Comparison of ENCODE assay signal across 21 mouse cellular contexts in the genomic region with DNA sequence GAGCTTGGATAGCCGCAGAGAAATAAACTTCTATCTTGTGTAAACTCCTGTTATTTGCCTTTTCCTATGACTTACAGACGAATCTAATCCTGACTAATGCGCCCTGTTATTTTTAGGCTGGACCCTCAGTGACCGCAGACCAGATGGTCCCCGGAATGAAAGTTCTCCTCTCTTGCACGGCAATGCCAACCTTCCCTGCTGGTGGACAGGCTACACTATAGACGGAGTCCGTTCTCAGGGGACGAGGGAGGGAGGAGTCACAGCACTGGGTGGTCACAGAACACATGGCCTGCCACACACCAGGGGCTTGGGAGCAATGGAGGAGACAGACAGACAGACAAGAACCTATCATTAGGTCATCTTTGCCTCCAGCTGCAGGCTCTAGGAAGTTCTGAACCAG. TPM values are rescaled to one million over a fixed set of nuclear protein-coding genes. Genes with fewer than 3 reads are reported as not detected.
DNase-seq lines count a peak whose midpoint lies in the region; ATAC-seq and TF ChIP-seq lines count a peak whose summit lies in the region.
"Had no signal": no experiment of that assay in that cellular context is flagged by ENCODE, and none has a peak within 500 bp of the region (broad histone marks: within the 10 kb centered on the region; RNA-seq: fewer than 3 reads in every experiment).

No protein-coding gene starts in this region.

- H3K9me3 ChIP-seq in heart, embryonic 13.5 days: 0 out of 2 replicates have a peak, but pooled peaks cover 9% of the 10 kb centered on the region
- no peaks in the 10 kb centered on the region for H3K9me3 ChIP-seq in lung, postnatal 0 days (ENCODE audit: low read length)
- no peaks in the 10 kb centered on the region for H3K9me3 ChIP-seq in embryonic facial prominence, embryonic 15.5 days (replicated peaks)
- H3K9me3 ChIP-seq in stomach, embryonic 16.5 days (replicated peaks; ENCODE audit: control insufficient read depth, low read length): no peaks in the 10 kb centered on the region
- H3K9me3 ChIP-seq: forebrain, embryonic 13.5 days; kidney, embryonic 15.5 days; liver, embryonic 15.5 days had no signal

- peak overlapping the region; percentile 44; the same call in 1 of the 2 replicates for H3K9ac ChIP-seq in heart, embryonic 13.5 days
- no peak overlapping the region for H3K9ac ChIP-seq in lung, postnatal 0 days (replicated peaks; ENCODE audit: low read depth)
- no peak overlapping the region for H3K9ac ChIP-seq in embryonic facial prominence, embryonic 15.5 days
- no peak overlapping the region for H3K9ac ChIP-seq in stomach, embryonic 16.5 days (ENCODE audit: low read length)
- H3K9ac ChIP-seq: forebrain, embryonic 13.5 days; kidney, embryonic 15.5 days; liver, embryonic 15.5 days had no signal

- no peak for ATAC-seq in heart, embryonic 13.5 days (ENCODE audit: extremely low read depth, insufficient number of reproducible peaks, low FRiP score, low TSS enrichment)
- no peak for ATAC-seq in lung, postnatal 0 days
- ATAC-seq in embryonic facial prominence, embryonic 15.5 days (ENCODE audit: insufficient number of reproducible peaks, low FRiP score, low TSS enrichment, low read depth): 0 out of 2 replicates have a peak, but pooled peaks have one; percentile 51
- ATAC-seq in stomach, embryonic 16.5 days (ENCODE audit: insufficient read depth, low FRiP score): peak; percentile 41; the same call in 1 of the 2 replicates
- ATAC-seq: forebrain, embryonic 13.5 days; Patski had no signal

- intact Hi-C loops in heart, postnatal 10 days (cut with DNase I): no loop called here

- TF ChIP-seq CTCF in lung, postnatal 0 days (IDR thresholded peaks at IDR 0.05): no peak
- no peak for TF ChIP-seq CTCF in lung, adult 2 months (IDR thresholded peaks at IDR 0.05; ENCODE audit: insufficient read depth, low read length)

- TF ChIP-seq POLR2A in lung, adult 2 months (IDR thresholded peaks at IDR 0.05; ENCODE audit: borderline replicate concordance, extremely low read depth, low read depth, low read length): no peak

- no peaks in the 10 kb centered on the region for H3K27me3 ChIP-seq in heart, embryonic 13.5 days (replicated peaks)
- no peaks in the 10 kb centered on the region for H3K27me3 ChIP-seq in lung, postnatal 0 days (replicated peaks; ENCODE audit: insufficient read depth, low read length)
- H3K27me3 ChIP-seq in embryonic facial prominence, embryonic 15.5 days: no peaks in the 10 kb centered on the region
- no peaks in the 10 kb centered on the region for H3K27me3 ChIP-seq in stomach, embryonic 16.5 days (ENCODE audit: control insufficient read depth, insufficient read depth, low read length)
- H3K27me3 ChIP-seq: forebrain, embryonic 13.5 days; kidney, embryonic 15.5 days; liver, embryonic 15.5 days; Patski had no signal

- peaks cover 35% of the 10 kb centered on the region for H3K4me1 ChIP-seq in heart, embryonic 13.5 days
- peaks cover 12% of the 10 kb centered on the region; the same call in 1 of the 2 replicates for H3K4me1 ChIP-seq in lung, postnatal 0 days (ENCODE audit: insufficient read depth, low read depth, low read length)
- peaks cover 26% of the 10 kb centered on the region for H3K4me1 ChIP-seq in lung, adult 2 months (ENCODE audit: control insufficient read depth, insufficient read depth, low read length)
- H3K4me1 ChIP-seq in embryonic facial prominence, embryonic 15.5 days: peaks cover 24% of the 10 kb centered on the region
- H3K4me1 ChIP-seq in stomach, embryonic 16.5 days (ENCODE audit: control insufficient read depth, insufficient read depth, low read length): 0 out of 2 replicates have a peak, but pooled peaks cover 9% of the 10 kb centered on the region
- H3K4me1 ChIP-seq: forebrain, embryonic 13.5 days; liver, embryonic 15.5 days had no signal

- peaks cover 18% of the 10 kb centered on the region for H3K36me3 ChIP-seq in heart, embryonic 13.5 days
- no peaks in the 10 kb centered on the region for H3K36me3 ChIP-seq in lung, postnatal 0 days (ENCODE audit: insufficient read depth, low read length)
- H3K36me3 ChIP-seq in embryonic facial prominence, embryonic 15.5 days: no peaks in the 10 kb centered on the region
- H3K36me3 ChIP-seq in stomach, embryonic 16.5 days (ENCODE audit: control insufficient read depth, insufficient read depth, low read length): no peaks in the 10 kb centered on the region
- H3K36me3 ChIP-seq: liver, embryonic 15.5 days had no signal

- DNase-seq in heart, postnatal 10 days: no peak
- no peak for DNase-seq in lung, postnatal 0 days (ENCODE audit: low spot score)
- no peak for DNase-seq in lung, adult 2 months
- no peak for DNase-seq in embryo, embryonic 11 days
- DNase-seq: adrenal gland, adult 8-10 months; cerebellum, postnatal 14 days; layer of hippocampus, postnatal 36 days; lung, postnatal 10 days; midbrain, embryonic 14.5 days; thymus, postnatal 36 days had no signal

- H3K4me3 ChIP-seq in heart, embryonic 13.5 days: no peak overlapping the region
- H3K4me3 ChIP-seq in lung, postnatal 0 days (ENCODE audit: low read depth, low read length): no peak overlapping the region
- H3K4me3 ChIP-seq in lung, adult 2 months (replicated peaks; ENCODE audit: extremely low read depth, low read depth, low read length): no peak overlapping the region
- no peak overlapping the region for H3K4me3 ChIP-seq in embryonic facial prominence, embryonic 15.5 days (replicated peaks)
- H3K4me3 ChIP-seq in stomach, embryonic 16.5 days (replicated peaks; ENCODE audit: low read length): no peak overlapping the region
- H3K4me3 ChIP-seq: forebrain, embryonic 13.5 days; hindbrain, embryonic 10.5 days; kidney, embryonic 15.5 days; liver, embryonic 15.5 days had no signal

- TF ChIP-seq EP300 in lung, postnatal 0 days (IDR thresholded peaks at IDR 0.05): no peak

- 64% methylated on average over 9 of the region's 9 CpGs for WGBS in heart, embryonic 13.5 days
- 68% methylated on average over 9 of the region's 9 CpGs for WGBS in lung, postnatal 0 days
- 53% methylated on average over 9 of the region's 9 CpGs for WGBS in lung, adult 2 months
- 68% methylated on average over 9 of the region's 9 CpGs for WGBS in embryonic facial prominence, embryonic 15.5 days
- 47% methylated on average over 9 of the region's 9 CpGs for WGBS in stomach, embryonic 16.5 days

- H3K4me2 ChIP-seq in heart, embryonic 13.5 days: no peak overlapping the region
- no peak overlapping the region for H3K4me2 ChIP-seq in lung, postnatal 0 days (replicated peaks; ENCODE audit: low read depth, low read length)
- no peak overlapping the region for H3K4me2 ChIP-seq in embryonic facial prominence, embryonic 15.5 days (replicated peaks)
- peak overlapping the region; percentile 20; the same call in 1 of the 2 replicates for H3K4me2 ChIP-seq in stomach, embryonic 16.5 days (ENCODE audit: low read depth, low read length)
- H3K4me2 ChIP-seq: forebrain, embryonic 13.5 days; heart, embryonic 11.5 days; kidney, embryonic 15.5 days; liver, embryonic 15.5 days had no signal

- no peak overlapping the region for H3K27ac ChIP-seq in heart, embryonic 13.5 days (replicated peaks)
- peak overlapping the region; percentile 43; the same call in 1 of the 2 replicates for H3K27ac ChIP-seq in lung, postnatal 0 days (ENCODE audit: low read length)
- H3K27ac ChIP-seq in embryonic facial prominence, embryonic 15.5 days (replicated peaks): 0 out of 2 replicates have a peak overlapping the region, but pooled peaks have one; percentile 19
- H3K27ac ChIP-seq in stomach, embryonic 16.5 days (ENCODE audit: low read length): peak overlapping the region; percentile 57
- H3K27ac ChIP-seq: forebrain, embryonic 13.5 days; kidney, embryonic 15.5 days; liver, embryonic 15.5 days had no signal

RNA-seq across cellular contexts. Expression of a gene that starts 20.8 kb away (rescaled TPM):
- 25.9 and 26.6 TPM in 2 replicates for polyA plus RNA-seq in heart, embryonic 13.5 days (2015; fragmentation: Nextera tagmentation; extraction: Ambion mirVana)
- 10 to 100 TPM; 43.3 to 44.7 TPM for total RNA-seq in heart, postnatal 10 days (2021)
- polyA plus RNA-seq in lung, postnatal 0 days (2015; fragmentation: Nextera tagmentation; extraction: Ambion mirVana): 30.4 and 36.0 TPM in 2 replicates
- polyA plus RNA-seq in lung, adult 2 months (2012; rRNA removed): 69.1 and 76.2 TPM in 2 replicates
- 22.7 and 22.8 TPM in 2 replicates for polyA plus RNA-seq in embryonic facial prominence, embryonic 15.5 days (2015; fragmentation: Nextera tagmentation; extraction: Ambion mirVana)
- polyA plus RNA-seq in stomach, embryonic 16.5 days (2015; fragmentation: Nextera tagmentation; extraction: Ambion mirVana): 17.0 and 18.1 TPM in 2 replicates
- total RNA-seq: megakaryocyte progenitor cell, adult 5-6 weeks; neutrophil, adult 5-6 weeks had no signal

RNA-seq across cellular contexts. Expression of a gene that starts 55.3 kb away (rescaled TPM):
- 0.09 TPM in 1 of 2 replicates, not detected in the other for polyA plus RNA-seq in heart, embryonic 13.5 days (2015; fragmentation: Nextera tagmentation; extraction: Ambion mirVana)
- total RNA-seq in heart, postnatal 10 days (2021): under 1 TPM; 0.25 to 0.41 TPM
- polyA plus RNA-seq in lung, postnatal 0 days (2015; fragmentation: Nextera tagmentation; extraction: Ambion mirVana): 0.37 TPM in 2 replicates
- 0.15 and 0.24 TPM in 2 replicates for polyA plus RNA-seq in lung, adult 2 months (2012; rRNA removed)
- 0.08 and 0.20 TPM in 2 replicates for polyA plus RNA-seq in embryonic facial prominence, embryonic 15.5 days (2015; fragmentation: Nextera tagmentation; extraction: Ambion mirVana)
- 0.21 and 0.31 TPM in 2 replicates for polyA plus RNA-seq in stomach, embryonic 16.5 days (2015; fragmentation: Nextera tagmentation; extraction: Ambion mirVana)
- total RNA-seq: adrenal gland, adult 8-10 months; megakaryocyte progenitor cell, adult 5-6 weeks; neutrophil, adult 5-6 weeks had no signal
- polyA plus RNA-seq: heart, embryonic 11.5 days; midbrain, embryonic 14.5 days; Patski had no signal

Comparison
In these comparisons a context has a peak if more than half of its experiments do, and no peak if none do; other contexts are left out.
1. ATAC-seq: peak in embryonic facial prominence, embryonic 15.5 days (single experiment) and stomach, embryonic 16.5 days (single experiment); none in heart, embryonic 13.5 days (single experiment) and lung, postnatal 0 days (single experiment).